In genomic region chr4:118135414-118135813, GRCm38 (mm10) we compare ENCODE assay signal across 8 mouse cellular contexts. TPM values are rescaled to one million over a fixed set of nuclear protein-coding genes. Genes with fewer than 3 reads are reported as not detected.
DNase-seq lines count a peak whose midpoint lies in the region; ATAC-seq and TF ChIP-seq lines count a peak whose summit lies in the region.

No protein-coding gene starts in this region.

- DNase-seq in spleen, adult 2 months (ENCODE audit: low read depth in 1 of 2, low spot score in 2 of 2): no peak
- DNase-seq in spleen, postnatal 4 days (ENCODE audit: low spot score in 2 of 2): no peak
- no peak for DNase-seq in liver, embryonic 11.5 days (ENCODE audit: low spot score)
- DNase-seq in adrenal gland, postnatal 4 days (ENCODE audit: low spot score in 2 of 2): no peak
- no peak for DNase-seq in urinary bladder, postnatal 14 days (ENCODE audit: low spot score)

- WGBS in spleen, adult 2 months: 81% methylated on average over 1 of the region's 1 CpGs
- WGBS in liver, embryonic 11.5 days: 92% methylated on average over 1 of the region's 1 CpGs
- WGBS in stomach, embryonic 16.5 days: 95% methylated on average over 1 of the region's 1 CpGs

- ATAC-seq in erythroid progenitor cell, adult 5-6 weeks (replicated peaks; ENCODE audit: low FRiP score, poor library complexity, severe bottlenecking): 0 out of 2 replicates have a peak, but pooled peaks have one; percentile 1
- ATAC-seq in liver, embryonic 11.5 days (replicated peaks; ENCODE audit: low FRiP score): no peak
- no peak for ATAC-seq in stomach, embryonic 16.5 days (ENCODE audit: insufficient read depth, low FRiP score)
- no peak for ATAC-seq in inflammation-experienced regulatory T-cells, adult 6 months

- H3K36me3 ChIP-seq in spleen, adult 2 months (ENCODE audit: control insufficient read depth, insufficient read depth, low read length): peaks cover 14% of the 10 kb centered on the region
- peaks cover 17% of the 10 kb centered on the region for H3K36me3 ChIP-seq in liver, embryonic 11.5 days (ENCODE audit: control insufficient read depth, insufficient read depth, low read length)
- H3K36me3 ChIP-seq in stomach, embryonic 16.5 days (ENCODE audit: control insufficient read depth, insufficient read depth, low read length): peaks cover 8% of the 10 kb centered on the region; the same call in 1 of the 2 replicates

- H3K9ac ChIP-seq in liver, embryonic 11.5 days (ENCODE audit: low read depth, low read length): peak overlapping the region; percentile 70
- H3K9ac ChIP-seq in stomach, embryonic 16.5 days (ENCODE audit: low read length): peak overlapping the region; percentile 75

- no peak for TF ChIP-seq POLR2A in spleen, adult 2 months (IDR thresholded peaks at IDR 0.05; ENCODE audit: low read depth, low read length)

- H3K27me3 ChIP-seq in spleen, adult 2 months (ENCODE audit: control insufficient read depth, insufficient read depth, low read length): no peaks in the 10 kb centered on the region
- H3K27me3 ChIP-seq in liver, embryonic 11.5 days (replicated peaks; ENCODE audit: control insufficient read depth, insufficient read depth, low read length): no peaks in the 10 kb centered on the region
- H3K27me3 ChIP-seq in stomach, embryonic 16.5 days (ENCODE audit: control insufficient read depth, insufficient read depth, low read length): no peaks in the 10 kb centered on the region

- peak overlapping the region; percentile 92; the same call in 1 of the 2 replicates for H3K4me3 ChIP-seq in spleen, adult 2 months (ENCODE audit: extremely low read depth, insufficient read depth, insufficient read length)
- H3K4me3 ChIP-seq in liver, embryonic 11.5 days (ENCODE audit: low read depth, low read length): peak overlapping the region; percentile 98
- H3K4me3 ChIP-seq in stomach, embryonic 16.5 days (replicated peaks; ENCODE audit: low read length): peak overlapping the region; percentile 78

- peak overlapping the region; percentile 80 for H3K4me2 ChIP-seq in liver, embryonic 11.5 days
- H3K4me2 ChIP-seq in stomach, embryonic 16.5 days (ENCODE audit: low read depth, low read length): peak overlapping the region; percentile 87

- TF ChIP-seq CTCF in spleen, adult 2 months (IDR thresholded peaks at IDR 0.05; ENCODE audit: extremely low read depth, insufficient read depth, insufficient read length, insufficient replicate concordance): no peak

- H3K9me3 ChIP-seq in liver, embryonic 11.5 days (ENCODE audit: control insufficient read depth, low read length): no peaks in the 10 kb centered on the region
- H3K9me3 ChIP-seq in stomach, embryonic 16.5 days (replicated peaks; ENCODE audit: control insufficient read depth, low read length): no peaks in the 10 kb centered on the region

- H3K4me1 ChIP-seq in spleen, adult 2 months (ENCODE audit: control insufficient read depth, insufficient read depth, insufficient read length): peaks cover 2% of the 10 kb centered on the region
- peaks cover 10% of the 10 kb centered on the region; the same call in 1 of the 2 replicates for H3K4me1 ChIP-seq in liver, embryonic 11.5 days (replicated peaks; ENCODE audit: control insufficient read depth, insufficient read depth, low read length)
- H3K4me1 ChIP-seq in stomach, embryonic 16.5 days (ENCODE audit: control insufficient read depth, insufficient read depth, low read length): peaks cover 16% of the 10 kb centered on the region

- peak overlapping the region; percentile 61 for H3K27ac ChIP-seq in spleen, adult 2 months (ENCODE audit: insufficient read depth, low read length)
- H3K27ac ChIP-seq in liver, embryonic 11.5 days (ENCODE audit: low read depth, low read length): no peak overlapping the region
- H3K27ac ChIP-seq in stomach, embryonic 16.5 days (ENCODE audit: low read length): peak overlapping the region; percentile 70

RNA-seq across cellular contexts. Expression of gene St3gal3, which starts 0.7 kb away (rescaled TPM):
- 8.9 and 12.3 TPM in 2 replicates for polyA plus RNA-seq in spleen, adult 2 months (2012; rRNA removed)
- 5.4 and 10.8 TPM in 2 replicates for total RNA-seq in erythroid progenitor cell, adult 5-6 weeks (2015; ENCODE audit: low replicate concordance)
- 7.3 and 9.5 TPM in 2 replicates for total RNA-seq in erythroid progenitor cell, adult 5-6 weeks (2017; ENCODE audit: low replicate concordance)
- 4.1 and 4.5 TPM in 2 replicates for polyA plus RNA-seq in liver, embryonic 11.5 days (2014; fragmentation: Nextera tagmentation; extraction: Ambion mirVana)
- 5.2 TPM in 2 replicates for polyA plus RNA-seq in stomach, embryonic 16.5 days (2015; fragmentation: Nextera tagmentation; extraction: Ambion mirVana)
- polyA plus RNA-seq in inflammation-experienced regulatory T-cells, adult 6 months (2017; shearing (Covaris generic)): 1 to 10 TPM in 2 of 3 experiments, under 1 TPM in 1; 0.40 to 2.4 (median 1.3) TPM
- 10 to 100 TPM; 21.8 to 26.4 TPM for total RNA-seq in adrenal gland, postnatal 4 days (2021)

RNA-seq across cellular contexts. Expression of gene Kdm4a, which starts 44.4 kb away (rescaled TPM):
- polyA plus RNA-seq in spleen, adult 2 months (2012; rRNA removed): 26.8 and 28.3 TPM in 2 replicates
- total RNA-seq in erythroid progenitor cell, adult 5-6 weeks (2015; ENCODE audit: low replicate concordance): 18.0 and 24.3 TPM in 2 replicates
- 42.5 and 62.1 TPM in 2 replicates for total RNA-seq in erythroid progenitor cell, adult 5-6 weeks (2017; ENCODE audit: low replicate concordance)
- 22.8 and 23.6 TPM in 2 replicates for polyA plus RNA-seq in liver, embryonic 11.5 days (2014; fragmentation: Nextera tagmentation; extraction: Ambion mirVana)
- 27.1 and 28.6 TPM in 2 replicates for polyA plus RNA-seq in stomach, embryonic 16.5 days (2015; fragmentation: Nextera tagmentation; extraction: Ambion mirVana)
- polyA plus RNA-seq in inflammation-experienced regulatory T-cells, adult 6 months (2017; shearing (Covaris generic)): 10 to 100 TPM in 1 of 3 experiments, 1 to 10 TPM in 2; 3.9 to 12.4 (median 6.9) TPM
- total RNA-seq in adrenal gland, postnatal 4 days (2021): 10 to 100 TPM; 61.5 to 66.3 TPM
